Mouse (Mus musculus) brain, embryonic 14.5 days (tissue): ENCODE results near the gene Timm44.

Source experiments
- CTCF ChIP-seq: fragments of 200-500 bp; IDR thresholded peaks from 2 replicates; pipeline ENCODE4 v1.5.1; 2012; ENCODE audit warnings: inconsistent platforms, mild to moderate bottlenecking, moderate library complexity, borderline replicate concordance; ENCODE audit not compliant: insufficient read depth, insufficient read length; ENCODE audit errors: extremely low read depth
- POLR2A ChIP-seq: fragments of 200-500 bp; IDR thresholded peaks from 2 replicates; pipeline ENCODE4 v1.6.1; 2012; ENCODE audit warnings: mild to moderate bottlenecking, inconsistent platforms, borderline replicate concordance; ENCODE audit not compliant: poor library complexity, insufficient read depth, insufficient read length, severe bottlenecking; ENCODE audit errors: extremely low read depth

DNA sequence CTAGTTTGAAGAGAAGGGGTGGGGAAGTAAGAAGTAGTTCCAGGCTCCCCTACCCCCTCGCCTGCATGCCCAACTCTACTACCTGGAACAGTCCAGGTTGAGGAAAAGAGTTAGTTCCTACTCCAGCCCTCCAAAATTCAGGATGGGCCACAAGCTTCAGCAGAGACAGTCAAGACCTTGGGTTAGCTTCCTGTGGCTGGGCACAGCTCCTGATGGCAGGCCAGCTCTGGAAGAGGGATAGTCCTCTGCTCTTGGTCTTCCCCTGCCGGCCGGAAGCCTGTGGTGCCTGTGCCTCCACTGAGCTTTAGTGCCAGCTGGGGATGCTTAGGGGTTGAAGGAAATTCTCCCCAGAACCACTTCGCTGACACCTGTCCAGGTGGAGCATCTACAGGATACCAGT, 49.4 kb downstream of the Timm44 start:
- TF ChIP-seq CTCF = no peak
- TF ChIP-seq POLR2A = no peak
